Mouse (Mus musculus) kidney, embryonic 14.5 days (tissue): ENCODE data around the gene Diexf. TPM values are rescaled to one million over a fixed set of nuclear protein-coding genes. Genes with fewer than 3 reads are reported as not detected.
A peak's percentile ranks its signal among the peaks of the same experiment; 100 is the strongest.

Experiments used
- ATAC-seq: fragments of 200-750 bp; cut with Nextera tagmentation; 2 replicates; pipeline ENCODE4 v1.8.0; 2017; ENCODE audit warnings: moderate number of reproducible peaks, mild to moderate bottlenecking, moderate TSS enrichment, moderate library complexity; ENCODE audit not compliant: low FRiP score, low TSS enrichment
- H3K27ac ChIP-seq: fragments of 300-500 bp; sonication (generic); 2 replicates; pipeline ENCODE4 v1.5.1; 2014; ENCODE audit warnings: low read depth, mild to moderate bottlenecking, low read length, moderate library complexity, mixed read lengths
- H3K27me3 ChIP-seq: fragments of 300-500 bp; sonication (generic); 2 replicates; pipeline ENCODE4 v1.6.1; 2014; ENCODE audit warnings: mild to moderate bottlenecking, low read length; ENCODE audit not compliant: control insufficient read depth, insufficient read depth
- H3K36me3 ChIP-seq: fragments of 300-500 bp; sonication (generic); 2 replicates; pipeline ENCODE4 v1.6.1; 2014; ENCODE audit warnings: low read length, mixed read lengths; ENCODE audit not compliant: control insufficient read depth, insufficient read depth
- H3K4me1 ChIP-seq: fragments of 300-500 bp; sonication (generic); 2 replicates; pipeline ENCODE4 v1.6.1; 2014; ENCODE audit warnings: low read length, mixed read lengths; ENCODE audit not compliant: control insufficient read depth, insufficient read depth
- H3K4me2 ChIP-seq: fragments of 300-500 bp; sonication (generic); replicated peaks from 2 replicates; pipeline ENCODE4 v1.6.1; 2014; ENCODE audit warnings: low read depth, mild to moderate bottlenecking, low read length
- H3K4me3 ChIP-seq: fragments of 300-500 bp; sonication (generic); 2 replicates; pipeline ENCODE4 v1.5.1; 2014; ENCODE audit warnings: mild to moderate bottlenecking, low read length
- H3K9ac ChIP-seq: fragments of 300-500 bp; sonication (generic); 2 replicates; pipeline ENCODE4 v1.6.1; 2014; ENCODE audit warnings: low read depth, mild to moderate bottlenecking, low read length, moderate library complexity
- H3K9me3 ChIP-seq: fragments of 300-500 bp; sonication (generic); 2 replicates; pipeline ENCODE4 v1.6.1; 2016; ENCODE audit warnings: low read length; ENCODE audit not compliant: control insufficient read depth
- WGBS: fragments of 180-500 bp; shearing (Covaris S2); extraction: QIAGEN DNeasy Blood & Tissue Kit; methylation state at CpG from one replicate; pipeline ENCODE4 v1.1.7; 2014; 5-methylcytosine and 5-hydroxymethylcytosine counted together
- polyA plus RNA-seq: library from polyadenylated mRNA; unstranded; fragments of >200 nt; fragmentation: Nextera tagmentation; extraction: Ambion mirVana; gene quantifications from 2 replicates; pipeline ENCODE4 v1.2.1, GENCODE M21; 2014

The Diexf gene
- polyA plus RNA-seq, 1 experiment from 2014 or later = 11.0 TPM

DNA sequence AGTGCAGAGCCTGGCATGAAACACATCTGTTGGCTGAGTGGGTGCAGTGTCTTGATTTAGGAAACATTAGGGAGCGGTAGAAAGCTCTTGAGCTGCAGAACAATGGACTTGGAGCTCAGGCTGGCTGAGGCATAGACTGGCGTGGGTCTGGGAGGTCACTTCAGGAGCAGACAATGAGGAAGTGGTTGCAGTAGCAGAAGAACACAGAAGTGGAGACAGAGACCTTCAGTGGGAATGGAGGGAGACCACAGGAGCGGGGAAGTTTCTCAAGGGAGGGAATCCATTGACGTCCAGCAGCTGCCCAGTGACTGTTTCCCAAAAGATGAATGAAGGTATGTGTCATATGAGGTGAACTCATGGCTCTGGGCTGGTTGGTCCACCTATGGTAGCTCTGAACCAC, 15.0 kb upstream of the Diexf start:
- no peaks in the 10 kb centered on the region for H3K4me1 ChIP-seq
- no peaks in the 10 kb centered on the region for H3K9me3 ChIP-seq
- H3K4me2 ChIP-seq = no peak overlapping the region
- H3K4me3 ChIP-seq = no peak overlapping the region
- H3K9ac ChIP-seq = no peak overlapping the region
- no peak overlapping the region for H3K27ac ChIP-seq
- WGBS = 80% methylated on average over 4 of the region's 4 CpGs
- no peak for ATAC-seq
- no peaks in the 10 kb centered on the region for H3K36me3 ChIP-seq
- no peaks in the 10 kb centered on the region for H3K27me3 ChIP-seq

DNA sequence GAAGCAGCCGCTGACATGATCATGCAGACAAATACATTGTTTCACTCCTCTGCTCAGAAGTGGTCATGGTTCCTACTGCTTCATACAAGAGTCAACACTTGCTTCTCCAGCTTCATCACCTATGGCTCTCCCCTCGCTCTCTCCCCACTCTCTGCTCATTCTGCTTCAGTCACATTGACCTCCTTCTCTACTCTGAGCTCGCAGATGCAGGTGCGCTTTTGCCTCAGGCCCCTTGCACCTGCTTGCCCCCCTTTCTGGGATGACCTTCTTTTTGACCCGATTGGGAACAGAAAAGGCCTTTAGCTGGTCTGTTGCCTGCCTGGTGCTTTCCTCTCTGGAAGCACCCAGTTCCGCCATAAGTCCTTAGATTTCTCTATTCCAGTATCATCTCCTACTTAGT, 14.4 kb upstream of the Diexf start:
- Histone ChIP-seq H3K9me3 (no peaks in the 10 kb centered on the region), H3K4me2 (no peak overlapping the region), H3K4me1 (no peaks in the 10 kb centered on the region), H3K27me3 (no peaks in the 10 kb centered on the region), H3K27ac (no peak overlapping the region), H3K36me3 (no peaks in the 10 kb centered on the region), H3K4me3 (no peak overlapping the region), H3K9ac (no peak overlapping the region)
- 81% methylated on average over 6 of the region's 6 CpGs for WGBS
- ATAC-seq = no peak

DNA sequence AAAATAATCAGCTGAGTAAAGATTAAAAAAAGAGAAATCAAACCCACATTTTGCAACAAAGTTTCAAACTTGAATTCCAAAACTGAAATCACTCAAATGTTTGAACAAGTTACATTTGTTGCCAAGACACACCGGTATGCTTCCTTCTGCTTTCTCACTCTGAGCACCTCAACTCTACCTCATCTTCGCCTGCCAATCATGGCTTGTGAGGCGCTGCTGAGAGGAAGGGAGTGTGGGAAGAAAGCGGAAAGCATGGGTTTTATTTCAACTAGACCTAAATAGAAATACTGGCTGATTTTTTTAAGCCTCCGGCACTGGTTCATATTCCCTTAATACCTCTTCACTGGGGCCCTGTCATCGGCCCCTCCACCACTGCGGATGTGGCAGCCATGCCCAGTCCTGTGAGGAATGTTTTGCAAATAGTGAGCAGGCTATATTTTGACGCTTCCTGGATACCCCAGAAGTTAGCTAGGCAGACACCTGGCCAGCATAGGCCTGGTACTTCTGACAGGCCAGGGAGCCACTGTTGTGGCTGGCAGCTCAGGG, 12.5 kb upstream of the Diexf start:
- Histone ChIP-seq H3K27ac (no peak overlapping the region), H3K36me3 (no peaks in the 10 kb centered on the region), H3K4me2 (no peak overlapping the region), H3K4me3 (no peak overlapping the region), H3K27me3 (no peaks in the 10 kb centered on the region), H3K9ac (no peak overlapping the region), H3K9me3 (no peaks in the 10 kb centered on the region), H3K4me1 (no peaks in the 10 kb centered on the region)
- ATAC-seq = no peak
- WGBS = 78% methylated on average over 8 of the region's 8 CpGs

DNA sequence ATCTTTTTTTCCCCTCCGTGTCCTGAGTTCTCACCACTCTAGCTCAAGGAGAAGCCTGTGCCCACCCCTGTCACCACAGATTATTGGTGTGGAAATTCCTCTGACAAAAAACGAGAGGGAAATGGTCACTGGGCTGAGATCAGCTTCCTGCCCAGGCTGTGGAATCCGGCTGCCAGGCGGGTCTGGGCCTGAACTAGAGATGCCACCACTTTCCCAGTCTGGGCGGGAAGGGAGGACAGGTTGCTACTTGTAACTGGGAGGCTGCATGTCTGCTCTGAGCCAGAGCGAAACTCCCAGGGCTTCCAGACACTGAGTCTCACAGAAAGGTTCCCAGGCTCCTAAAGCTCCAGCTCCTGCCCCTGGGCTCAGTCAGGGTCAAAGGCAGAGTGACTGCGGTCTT, 11.0 kb upstream of the Diexf start:
- Histone ChIP-seq H3K36me3 (no peaks in the 10 kb centered on the region), H3K27ac (no peak overlapping the region), H3K27me3 (no peaks in the 10 kb centered on the region), H3K4me3 (no peak overlapping the region), H3K9ac (no peak overlapping the region), H3K9me3 (no peaks in the 10 kb centered on the region), H3K4me2 (no peak overlapping the region), H3K4me1 (no peaks in the 10 kb centered on the region)
- WGBS = 64% methylated on average over 7 of the region's 7 CpGs
- no peak for ATAC-seq

DNA sequence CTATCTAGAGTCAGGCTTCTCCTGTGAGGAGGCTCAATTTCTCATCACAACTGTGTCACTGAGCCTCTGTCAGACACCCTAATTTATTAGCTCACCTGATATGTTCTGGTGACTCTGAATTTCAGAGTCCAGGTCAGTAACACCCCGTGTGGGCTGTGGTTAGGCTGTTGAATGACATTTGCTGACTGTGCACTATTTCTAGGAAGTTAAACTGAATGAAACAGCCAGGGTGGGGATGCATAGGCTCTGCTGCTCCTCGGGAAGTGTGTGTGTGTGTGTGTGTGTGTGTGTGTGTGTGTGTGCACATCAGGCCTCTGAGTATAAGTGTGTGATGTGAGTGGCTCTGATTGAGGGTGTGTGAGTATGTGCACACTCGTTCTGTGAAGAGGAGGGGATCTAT, 8.6 kb upstream of the Diexf start:
- 29% methylated on average over 3 of the region's 3 CpGs for WGBS
- ATAC-seq = 0 out of 2 replicates have a peak, but pooled peaks have one; percentile 22
- no peaks in the 10 kb centered on the region for H3K9me3 ChIP-seq
- no peak overlapping the region for H3K27ac ChIP-seq
- no peaks in the 10 kb centered on the region for H3K36me3 ChIP-seq
- H3K9ac ChIP-seq = no peak overlapping the region
- no peaks in the 10 kb centered on the region for H3K4me1 ChIP-seq
- H3K27me3 ChIP-seq = no peaks in the 10 kb centered on the region
- no peak overlapping the region for H3K4me3 ChIP-seq
- H3K4me2 ChIP-seq = no peak overlapping the region

DNA sequence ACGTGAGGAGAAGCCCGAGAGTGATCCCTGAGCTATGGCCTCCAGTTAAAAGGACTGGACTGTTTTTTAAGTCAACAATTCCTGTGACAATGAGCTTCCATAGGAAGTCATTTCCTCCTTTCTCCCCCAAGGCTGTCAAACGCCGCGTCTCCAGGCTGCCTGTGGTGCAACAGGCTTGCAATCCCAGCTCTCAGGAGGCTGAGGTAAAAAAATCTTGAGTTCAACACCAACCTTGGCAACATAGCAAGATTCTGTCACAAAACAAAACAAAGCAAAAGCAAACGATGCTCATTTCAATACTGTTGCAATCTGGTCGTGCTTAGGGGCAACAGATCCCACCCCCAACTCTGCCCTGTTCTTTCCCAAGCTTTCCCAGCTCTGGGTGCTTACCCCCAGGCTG, 8.0 kb upstream of the Diexf start:
- Histone ChIP-seq H3K27me3 (no peaks in the 10 kb centered on the region), H3K36me3 (no peaks in the 10 kb centered on the region), H3K4me3 (no peak overlapping the region), H3K9me3 (no peaks in the 10 kb centered on the region), H3K27ac (no peak overlapping the region), H3K4me1 (no peaks in the 10 kb centered on the region), H3K4me2 (no peak overlapping the region), H3K9ac (no peak overlapping the region)
- peak; percentile 34; the same call in 1 of the 2 replicates for ATAC-seq
- WGBS = 20% methylated on average over 7 of the region's 7 CpGs

DNA sequence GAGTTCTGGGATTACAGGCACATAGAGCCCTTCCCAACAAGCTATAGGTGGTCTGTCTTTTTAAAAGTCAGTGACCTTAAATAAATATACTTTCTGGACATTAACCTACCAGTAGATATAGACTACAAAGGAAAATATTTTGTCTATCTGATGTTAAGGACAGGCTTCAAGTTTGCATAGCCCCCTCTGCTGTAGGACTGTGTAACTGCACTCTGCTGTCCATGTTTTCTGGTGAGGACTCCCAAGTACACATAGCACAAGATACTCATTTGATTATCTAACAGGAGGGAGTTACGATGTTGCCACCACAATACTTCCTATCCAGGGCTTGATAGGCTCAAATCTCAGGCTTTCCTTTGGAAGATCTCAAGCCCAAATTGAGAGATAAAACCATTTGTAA, 3.7 kb upstream of the Diexf start:
- 87% methylated on average over 1 of the region's 1 CpGs for WGBS
- no peak overlapping the region for H3K9ac ChIP-seq
- no peak for ATAC-seq
- no peak overlapping the region for H3K4me2 ChIP-seq
- no peaks in the 10 kb centered on the region for H3K9me3 ChIP-seq
- H3K36me3 ChIP-seq = no peaks in the 10 kb centered on the region
- H3K27me3 ChIP-seq = no peaks in the 10 kb centered on the region
- H3K4me3 ChIP-seq = no peak overlapping the region
- H3K27ac ChIP-seq = no peak overlapping the region
- peaks cover 9% of the 10 kb centered on the region for H3K4me1 ChIP-seq

DNA sequence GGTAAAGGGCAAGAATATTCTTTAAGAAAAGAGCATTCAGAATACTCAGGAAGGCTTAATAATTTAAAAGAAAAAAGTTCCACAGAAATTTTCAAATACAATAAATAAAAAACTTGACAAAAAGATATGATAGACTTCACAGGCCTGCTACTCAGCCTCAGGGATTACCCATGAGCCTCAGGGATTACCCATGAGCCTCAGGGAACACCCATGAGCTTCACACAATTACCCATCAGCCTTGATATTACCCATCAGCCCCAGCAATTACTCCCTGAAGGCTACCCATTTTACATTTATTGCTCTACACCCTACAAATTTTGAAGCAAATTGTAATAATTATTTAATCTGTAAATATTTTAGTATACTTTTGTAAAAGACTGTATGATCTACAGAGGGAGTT, 2.3 kb upstream of the Diexf start:
- H3K4me1 ChIP-seq = peaks cover 9% of the 10 kb centered on the region
- no peak overlapping the region for H3K27ac ChIP-seq
- peaks cover 9% of the 10 kb centered on the region for H3K36me3 ChIP-seq
- no peaks in the 10 kb centered on the region for H3K9me3 ChIP-seq
- H3K9ac ChIP-seq = no peak overlapping the region
- H3K27me3 ChIP-seq = no peaks in the 10 kb centered on the region
- no peak for ATAC-seq
- H3K4me3 ChIP-seq = no peak overlapping the region
- no peak overlapping the region for H3K4me2 ChIP-seq

DNA sequence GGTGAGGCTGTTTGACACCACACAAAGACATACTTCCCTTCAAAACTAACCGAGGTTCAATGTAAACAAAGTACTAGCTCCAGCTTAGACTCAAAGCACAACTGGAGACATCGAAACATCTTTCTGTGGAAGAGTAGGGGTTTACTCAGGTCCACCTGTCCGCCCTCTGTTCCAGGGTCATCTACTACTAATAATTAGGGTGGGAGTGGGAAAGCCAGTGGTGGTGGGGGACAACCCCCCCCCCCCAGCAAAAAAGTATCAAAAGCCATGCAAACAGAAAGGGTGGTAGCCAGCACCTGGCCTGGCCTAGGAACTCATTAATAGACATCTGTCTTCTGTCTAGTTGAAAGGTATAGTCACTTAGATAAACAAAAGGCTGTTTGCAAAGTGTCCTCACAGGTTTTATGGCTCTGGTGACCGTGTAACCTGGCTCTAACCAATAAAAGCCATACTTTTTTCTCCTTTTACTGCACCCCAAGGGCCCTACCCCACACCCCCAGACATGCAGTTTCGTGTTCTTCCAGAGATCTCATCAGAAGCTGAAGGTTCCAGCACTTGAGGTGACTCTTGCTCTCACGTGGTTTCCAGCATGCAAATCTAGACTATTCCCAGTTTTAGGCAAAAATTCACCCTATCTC, 1.4 kb upstream of the Diexf start:
- no peaks in the 10 kb centered on the region for H3K27me3 ChIP-seq
- ATAC-seq = no peak
- peaks cover 18% of the 10 kb centered on the region for H3K36me3 ChIP-seq
- H3K4me3 ChIP-seq = no peak overlapping the region
- no peak overlapping the region for H3K27ac ChIP-seq
- no peaks in the 10 kb centered on the region for H3K9me3 ChIP-seq
- peaks cover 9% of the 10 kb centered on the region for H3K4me1 ChIP-seq
- no peak overlapping the region for H3K4me2 ChIP-seq
- 32% methylated on average over 6 of the region's 6 CpGs for WGBS
- no peak overlapping the region for H3K9ac ChIP-seq
